Mouse (Mus musculus) thymus, postnatal 14 days (tissue): ENCODE results near the gene Vcam1.

Source experiments
- DNase-seq: peaks from one replicate; pipeline ENCODE4 v3.0.0; 2021

The Vcam1 gene

DNA sequence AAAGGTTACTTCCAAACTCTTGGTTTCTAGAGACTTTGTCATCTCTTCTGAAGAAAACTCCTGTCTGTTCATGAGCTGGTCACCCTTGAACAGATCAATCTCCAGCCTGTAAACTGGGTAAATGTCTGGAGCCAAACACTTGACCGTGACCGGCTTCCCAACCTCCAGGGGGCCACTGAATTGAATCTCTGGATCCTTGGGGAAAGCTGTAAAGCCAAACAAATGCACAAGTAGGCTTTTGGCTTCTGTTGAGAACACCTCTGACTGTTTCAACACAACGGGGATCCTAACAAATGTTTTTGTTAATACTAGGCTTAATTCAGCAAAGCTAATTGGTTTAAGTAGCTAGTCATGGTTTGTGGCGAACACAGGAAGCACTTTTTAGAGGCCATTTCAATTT lies 3.4 kb downstream of the Vcam1 start:
- DNase-seq: no peak

DNA sequence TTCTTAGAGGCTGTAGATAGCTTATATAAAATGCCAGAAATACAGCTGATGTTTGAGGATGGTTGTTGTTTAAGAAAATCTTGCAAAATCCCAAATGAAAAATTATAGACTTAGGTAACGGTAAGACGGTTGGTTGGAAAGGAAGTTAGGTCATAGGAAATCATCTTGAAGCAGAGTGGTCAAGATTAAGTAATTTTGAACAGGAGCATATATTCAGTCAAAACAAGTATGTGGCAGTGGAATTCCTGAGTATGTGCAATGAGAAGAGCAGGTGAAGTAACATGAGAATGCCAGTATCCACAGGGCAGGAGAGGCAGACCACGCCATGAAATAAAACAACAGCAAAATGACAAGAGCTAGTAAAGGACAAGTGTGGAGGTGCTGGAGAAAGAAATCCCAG lies 5.7 kb downstream of the Vcam1 start:
- no peak for DNase-seq

GRCm38 (mm10) chr3:116122696-116123095 lies 6.8 kb downstream of the Vcam1 start:
- no peak for DNase-seq

DNA sequence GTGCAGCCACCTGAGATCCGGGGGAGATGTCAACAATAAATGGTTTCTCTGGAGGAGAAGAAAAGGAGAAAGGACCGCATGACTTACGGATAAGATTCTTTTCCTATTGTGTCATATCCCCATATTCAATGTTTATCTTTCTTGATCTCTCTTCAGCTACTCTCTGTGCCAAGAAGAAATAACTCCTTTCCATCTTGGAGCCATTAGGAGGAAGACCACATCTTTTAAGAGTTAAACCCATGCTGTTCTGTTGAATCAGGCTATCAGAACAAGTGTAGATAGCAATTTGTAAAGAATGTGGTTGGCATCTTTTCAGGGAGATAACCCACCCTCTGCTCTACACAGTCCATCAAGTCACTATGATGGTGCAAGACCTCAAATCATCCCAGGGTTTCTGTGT lies 8.5 kb downstream of the Vcam1 start:
- DNase-seq: no peak

GRCm38 (mm10) chr3:116120391-116120790 lies 9.1 kb downstream of the Vcam1 start:
- DNase-seq: no peak

DNA sequence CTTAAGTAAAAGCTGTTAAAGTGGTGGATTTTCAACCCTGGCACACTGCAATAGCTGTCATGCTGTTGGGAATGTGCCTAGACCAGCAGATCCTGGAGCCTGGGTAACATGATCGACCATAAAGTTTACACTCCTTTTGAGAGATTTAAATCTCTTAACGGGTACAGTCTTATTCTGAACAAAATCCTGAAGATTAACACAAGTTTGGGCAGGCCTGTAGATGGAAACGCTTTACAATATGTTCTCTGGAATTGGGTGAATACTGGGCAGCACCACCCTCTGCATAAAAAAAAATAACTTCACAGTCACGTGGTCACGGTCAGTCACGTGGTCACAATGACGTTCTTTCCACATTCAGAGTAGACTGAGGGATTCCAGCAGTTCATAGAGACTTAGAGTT lies 10.3 kb downstream of the Vcam1 start:
- DNase-seq: no peak

GRCm38 (mm10) chr3:116117046-116117445 lies 12.4 kb downstream of the Vcam1 start:
- no peak for DNase-seq

- no peak for DNase-seq
These were observed 15.0 kb downstream of the Vcam1 start for GRCm38 (mm10) chr3:116114249-116115188.

GRCm38 (mm10) chr3:116113443-116114241 lies 15.8 kb downstream of the Vcam1 start:
- DNase-seq: no peak

DNA sequence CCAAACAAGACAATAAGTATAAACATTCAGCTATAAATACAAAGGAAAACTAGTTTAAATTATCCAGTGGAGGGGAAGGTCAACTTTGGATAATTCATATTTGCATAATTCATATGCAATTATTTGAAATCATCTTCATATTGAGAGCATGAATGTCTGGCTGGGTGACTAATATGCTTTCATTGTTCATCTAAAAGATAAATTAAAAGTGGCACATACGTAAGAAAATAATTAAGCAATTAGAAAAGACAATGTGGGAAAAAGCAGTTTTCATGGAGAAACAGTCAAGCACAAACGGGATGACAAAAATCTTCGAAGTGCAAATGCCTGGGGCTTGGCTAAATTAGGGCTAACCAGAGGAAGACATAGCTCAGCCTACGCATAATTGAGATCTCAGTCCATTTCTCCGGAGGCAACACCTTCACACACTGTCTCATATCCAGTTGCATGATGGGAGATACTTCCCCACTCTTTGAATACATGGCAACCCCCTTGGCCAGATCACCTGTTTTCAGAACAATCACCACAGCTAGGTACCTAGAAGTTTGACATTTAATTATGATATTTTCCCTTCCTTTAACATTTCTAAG lies 16.6 kb downstream of the Vcam1 start:
- DNase-seq: no peak

DNA sequence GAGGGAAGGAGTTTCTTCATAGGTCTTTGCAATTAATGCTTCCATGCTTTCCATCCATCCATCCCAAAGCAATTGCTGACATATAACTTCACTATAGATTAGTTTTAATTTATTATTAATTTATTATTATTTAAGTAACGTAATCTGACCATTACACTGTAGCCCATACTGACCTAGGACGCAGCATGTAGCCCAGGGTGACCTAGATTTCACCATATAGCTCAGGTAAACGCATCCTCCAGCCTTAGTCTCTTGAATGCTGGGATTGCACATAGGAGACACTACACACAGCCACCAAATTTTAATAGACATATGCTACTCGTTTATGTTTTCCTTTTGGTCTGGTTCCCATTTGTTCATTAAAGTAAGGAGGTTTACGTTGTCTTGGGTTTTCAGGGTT lies 23.8 kb downstream of the Vcam1 start:
- no peak for DNase-seq

GRCm38 (mm10) chr3:116104866-116105647 lies 24.4 kb downstream of the Vcam1 start:
- no peak for DNase-seq

GRCm38 (mm10) chr3:116104270-116104669 lies 25.2 kb downstream of the Vcam1 start:
- DNase-seq: no peak

- DNase-seq: no peak
These were observed 28.6 kb downstream of the Vcam1 start for GRCm38 (mm10) chr3:116100850-116101249.

DNA sequence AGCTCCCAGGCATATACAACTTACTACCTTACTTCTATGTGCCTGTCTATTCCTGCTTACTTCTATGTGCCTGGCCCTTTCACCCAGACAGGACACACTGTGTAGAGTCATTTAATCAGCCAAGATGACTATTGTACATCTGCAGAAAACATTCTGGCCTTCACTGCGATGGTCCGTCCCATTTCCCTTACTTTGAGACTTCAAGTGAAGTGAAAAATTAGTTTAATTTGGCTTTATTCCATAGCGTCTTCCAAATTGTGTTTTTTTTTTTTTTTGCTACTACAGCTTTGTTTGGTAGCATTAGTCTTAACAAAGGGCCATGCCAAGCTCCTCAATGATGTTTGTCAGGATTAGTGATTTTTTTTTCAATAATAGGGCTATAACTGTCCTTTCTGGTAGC lies 33.6 kb downstream of the Vcam1 start:
- no peak for DNase-seq

- no peak for DNase-seq
These were observed 34.2 kb downstream of the Vcam1 start for GRCm38 (mm10) chr3:116095312-116095711.

GRCm38 (mm10) chr3:116094886-116095285 lies 34.6 kb downstream of the Vcam1 start:
- no peak for DNase-seq

DNA sequence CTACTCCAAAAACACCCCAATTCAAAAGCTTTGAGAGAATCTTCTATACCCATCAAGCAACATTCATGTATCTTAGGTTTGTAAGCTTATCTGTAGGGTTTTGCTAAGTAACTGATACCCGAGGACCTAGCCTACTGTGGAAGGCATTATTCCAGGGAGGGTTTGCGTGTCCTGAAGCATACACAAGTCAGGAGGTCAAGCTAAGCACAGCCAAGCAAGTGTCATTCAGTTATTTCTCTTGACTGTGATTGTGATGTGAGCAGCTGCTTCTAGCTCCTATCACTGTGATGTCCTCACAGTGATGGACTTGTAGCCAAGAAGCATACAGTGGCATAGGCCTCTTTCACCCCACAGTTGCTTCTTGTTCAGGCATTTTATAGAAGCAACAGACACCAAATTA lies 35.2 kb downstream of the Vcam1 start:
- DNase-seq: no peak

DNA sequence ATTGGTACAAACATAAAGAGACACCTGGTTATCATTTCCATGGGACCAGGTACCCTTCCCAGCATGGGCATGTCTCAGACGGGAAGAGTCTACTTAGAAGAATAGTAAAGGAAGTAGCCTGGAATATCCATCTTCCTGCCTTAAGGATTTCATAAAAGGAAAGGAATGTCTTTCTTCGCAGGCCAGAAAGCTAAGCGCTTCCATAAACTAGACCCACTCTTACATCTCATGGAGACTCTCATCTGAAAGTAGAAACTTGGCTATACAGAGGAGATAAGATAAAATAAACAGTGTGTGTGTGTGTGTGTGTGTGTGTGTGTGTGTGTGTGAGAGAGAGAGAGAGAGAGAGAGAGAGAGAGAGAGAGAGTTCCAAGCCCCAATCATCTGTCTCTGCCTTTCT lies 36.9 kb downstream of the Vcam1 start:
- DNase-seq: no peak

GRCm38 (mm10) chr3:116091706-116092105 lies 37.8 kb downstream of the Vcam1 start:
- DNase-seq: no peak

DNA sequence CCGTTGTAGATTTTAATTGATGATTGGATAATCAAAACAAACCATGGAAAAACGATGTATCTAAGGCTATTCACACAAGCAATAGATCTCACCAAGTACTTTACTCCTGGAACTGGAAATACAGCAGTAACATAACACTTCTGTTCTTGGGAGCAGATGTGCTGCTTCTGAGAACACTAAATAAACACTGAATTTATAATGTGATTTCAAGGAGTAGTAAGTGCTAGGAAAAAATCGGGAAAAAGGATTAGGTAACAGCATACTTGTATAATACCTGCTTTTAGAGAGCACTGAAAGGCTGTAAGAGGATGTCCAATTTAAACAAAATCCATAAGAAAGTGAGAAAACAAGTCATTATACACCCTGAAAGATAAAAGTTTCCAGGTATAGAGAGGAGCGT lies 43.5 kb downstream of the Vcam1 start:
- no peak for DNase-seq

DNA sequence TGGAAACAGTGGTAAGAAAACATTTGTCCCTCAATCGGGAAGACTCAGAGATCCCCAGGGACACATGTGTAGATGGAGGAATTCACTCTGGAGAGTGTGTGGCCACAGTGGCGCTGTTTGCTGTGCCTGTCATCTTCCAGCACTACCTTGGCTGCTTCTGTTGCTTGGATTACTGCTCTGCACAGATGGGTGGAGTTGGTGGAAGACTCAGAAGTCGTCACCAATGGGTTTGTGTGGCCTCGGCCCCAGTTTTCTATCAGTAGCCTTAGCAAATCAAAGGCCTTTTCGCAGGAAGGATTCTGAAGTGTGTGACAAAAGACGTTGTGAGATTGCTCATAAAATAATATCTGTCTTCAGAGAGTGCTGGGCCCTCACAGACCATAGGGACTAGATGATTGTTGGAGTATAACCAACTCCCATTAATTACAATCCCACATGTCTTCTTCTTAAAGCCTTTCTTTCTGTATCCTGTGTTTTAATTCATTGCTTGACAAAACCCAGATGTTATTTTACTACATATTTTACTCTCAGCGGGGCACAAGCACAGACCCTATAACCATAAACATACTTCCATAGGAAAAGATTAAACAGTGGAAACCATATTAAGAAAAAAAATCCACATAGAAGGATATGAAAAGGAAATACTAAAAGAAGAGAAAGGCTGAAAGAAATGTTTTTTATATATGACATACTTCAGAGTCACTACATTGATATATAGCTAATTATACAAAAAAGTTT lies 48.4 kb downstream of the Vcam1 start:
- no peak for DNase-seq
